Mouse (Mus musculus) liver, adult 2 months (tissue): ENCODE data around the gene Pcsk6. TPM values are rescaled to one million over a fixed set of nuclear protein-coding genes. Genes with fewer than 3 reads are reported as not detected.
A peak's percentile ranks its signal among the peaks of the same experiment; 100 is the strongest.
"Not testable (repeated sequence)": the region's sequence is repeated elsewhere in the genome, so short reads cannot be mapped to it uniquely, and the experiment has no call there.

Experiments
- DNase-seq: peaks from one replicate; pipeline ENCODE4 v3.0.0-alpha.2; 2011; ENCODE audit warnings: low read depth, low spot score; ENCODE audit errors: extremely low read depth
- H3K27ac ChIP-seq: fragments of 200-500 bp; replicated peaks from 2 replicates; pipeline ENCODE4 v1.5.1; 2012; ENCODE audit warnings: low read depth, mild to moderate bottlenecking, control low read depth, inconsistent platforms, low read length; ENCODE audit not compliant: insufficient read depth
- H3K27me3 ChIP-seq: fragments of 200-500 bp; 2 replicates; pipeline ENCODE4 v1.6.1; 2012; ENCODE audit warnings: mild to moderate bottlenecking, moderate library complexity, low read length, inconsistent platforms; ENCODE audit not compliant: control insufficient read depth, insufficient read depth
- H3K36me3 ChIP-seq: fragments of 200-500 bp; 2 replicates; pipeline ENCODE4 v1.6.1; 2012; ENCODE audit warnings: low read length, inconsistent platforms; ENCODE audit not compliant: control insufficient read depth, insufficient read depth
- H3K4me1 ChIP-seq: fragments of 200-500 bp; 2 replicates; pipeline ENCODE4 v1.6.1; 2011; ENCODE audit warnings: low read length; ENCODE audit not compliant: control insufficient read depth, insufficient read depth
- H3K4me3 ChIP-seq: fragments of 200-500 bp; 2 replicates; pipeline ENCODE4 v1.5.1; 2011; ENCODE audit warnings: low read depth, mild to moderate bottlenecking, control low read depth, low read length, moderate library complexity; ENCODE audit not compliant: insufficient read depth
- H3K79me2 ChIP-seq: fragments of 200-500 bp; 2 replicates; pipeline ENCODE4 v1.6.1; 2012; ENCODE audit warnings: inconsistent platforms, mild to moderate bottlenecking, low read length, moderate library complexity; ENCODE audit not compliant: control insufficient read depth, insufficient read depth
- H3K9ac ChIP-seq: fragments of 200-500 bp; 2 replicates; pipeline ENCODE4 v1.6.1; 2012; ENCODE audit warnings: low read depth, mild to moderate bottlenecking, control low read depth, inconsistent platforms, low read length
- CTCF ChIP-seq: fragments of 200-500 bp; IDR thresholded peaks from 2 replicates; pipeline ENCODE4 v1.5.1; 2011; ENCODE audit warnings: low read depth, low read length, control low read depth
- POLR2A ChIP-seq: fragments of 200-500 bp; IDR thresholded peaks from 2 replicates; pipeline ENCODE4 v1.6.1; 2011; ENCODE audit warnings: low read length, control low read depth; ENCODE audit not compliant: insufficient read depth; ENCODE audit errors: extremely low read depth
- WGBS: fragments of 180-500 bp; shearing (Covaris S2); methylation state at CpG from one replicate; pipeline ENCODE4 v1.1.7; 2018; 5-methylcytosine and 5-hydroxymethylcytosine counted together
- polyA plus RNA-seq: library from polyadenylated mRNA; depleted of rRNA; stranded (reverse); fragments of >200 nt; gene quantifications from 2 replicates; pipeline ENCODE4 v1.2.3, GENCODE M21; 2012
- total RNA-seq: library from RNA; depleted of rRNA; stranded (reverse); fragments of >200 nt; gene quantifications from 2 replicates; pipeline ENCODE4 v1.2.3, GENCODE M21; 2014

Gene Pcsk6
- total and polyA plus RNA-seq, 2 experiments, result 43.2 to 50.2 TPM

DNA sequence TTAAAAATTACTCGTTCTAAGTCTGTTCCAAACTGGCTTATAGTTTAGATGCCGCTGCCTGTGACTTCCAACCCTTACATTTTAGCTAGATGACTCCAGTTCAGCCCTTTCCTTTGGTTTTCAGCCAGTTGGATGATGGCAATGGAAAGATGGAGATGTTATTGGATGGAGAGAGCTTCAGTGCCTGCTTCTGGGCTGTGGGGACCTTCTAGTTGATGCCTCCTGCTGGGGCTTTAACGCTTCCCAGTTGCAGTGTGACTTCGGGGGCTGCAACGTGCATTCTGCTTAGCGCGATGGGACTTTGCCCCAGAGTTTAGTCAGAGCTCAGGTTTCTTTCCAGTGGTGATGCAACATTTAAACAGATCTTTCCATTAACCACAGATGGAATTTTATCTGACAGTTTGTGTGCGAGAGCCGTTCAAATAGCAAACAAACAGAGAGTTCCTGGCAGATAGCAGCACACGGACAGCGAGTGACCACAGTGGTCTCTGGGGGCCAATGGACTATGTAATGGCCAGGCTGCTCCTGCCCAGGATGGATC lies 53.3 kb downstream of the Pcsk6 start:
- Histone ChIP-seq H3K27ac (peak overlapping the region; percentile 81), H3K9ac (peak overlapping the region; percentile 52), H3K27me3 (no peaks in the 10 kb centered on the region), H3K36me3 (no peaks in the 10 kb centered on the region), H3K79me2 (peaks cover 14% of the 10 kb centered on the region; the same call in 1 of the 2 replicates), H3K4me3 (no peak overlapping the region), H3K4me1 (peaks cover 31% of the 10 kb centered on the region)
- 12% methylated on average over 11 of the region's 11 CpGs for WGBS
- peak; percentile 98 for DNase-seq
- TF ChIP-seq CTCF (no peak), POLR2A (no peak; the same call in 1 of the 2 replicates)

DNA sequence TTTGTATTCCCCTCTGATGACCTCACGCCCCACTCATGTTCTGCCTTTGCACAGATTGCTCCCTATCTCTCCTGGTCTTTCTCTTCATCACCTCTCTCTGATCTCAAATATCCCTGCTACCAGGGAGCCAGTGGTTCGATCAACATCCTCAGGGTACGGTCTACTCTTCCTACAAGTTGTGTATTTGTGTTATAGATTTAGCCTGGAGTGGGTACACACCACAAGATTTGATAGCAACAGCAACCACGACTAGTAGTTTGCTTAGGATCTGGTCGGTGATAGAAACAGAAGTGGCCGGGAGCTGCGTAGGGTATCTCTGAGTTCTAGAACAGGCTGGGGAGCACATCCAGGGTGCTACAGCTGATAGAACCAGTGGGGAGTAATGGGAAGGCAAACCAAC lies 54.3 kb downstream of the Pcsk6 start:
- H3K36me3 ChIP-seq, result no peaks in the 10 kb centered on the region
- peaks cover 14% of the 10 kb centered on the region; the same call in 1 of the 2 replicates for H3K79me2 ChIP-seq
- no peak overlapping the region for H3K4me3 ChIP-seq
- H3K9ac ChIP-seq, result peak overlapping the region; percentile 48; the same call in 1 of the 2 replicates
- 68% methylated on average over 7 of the region's 7 CpGs for WGBS
- TF ChIP-seq CTCF (no peak), POLR2A (no peak)
- H3K27me3 ChIP-seq, result no peaks in the 10 kb centered on the region
- peaks cover 28% of the 10 kb centered on the region for H3K4me1 ChIP-seq
- DNase-seq, result no peak
- H3K27ac ChIP-seq, result peak overlapping the region; percentile 74

DNA sequence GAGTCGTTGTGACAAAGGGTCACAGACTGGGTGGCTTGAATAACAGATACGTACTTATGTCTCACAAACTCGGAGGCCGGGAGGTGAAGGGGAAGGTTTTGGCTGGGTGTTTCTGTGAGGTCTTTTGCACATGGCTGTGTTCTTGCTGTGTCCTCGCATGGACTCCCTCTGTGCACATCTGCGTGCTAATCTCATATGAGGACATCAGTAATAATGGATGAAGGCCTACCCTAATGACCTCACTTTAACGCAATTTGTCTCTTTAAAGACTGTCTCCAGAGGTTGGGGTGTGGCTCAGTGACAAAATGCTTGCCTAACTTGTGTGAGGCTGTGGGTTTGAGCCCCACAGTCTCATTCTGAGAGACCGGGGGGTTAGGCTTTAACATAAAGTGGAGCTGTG lies 55.0 kb downstream of the Pcsk6 start:
- WGBS, result 89% methylated on average over 8 of the region's 8 CpGs
- Histone ChIP-seq H3K27ac (no peak overlapping the region), H3K9ac (no peak overlapping the region), H3K79me2 (peaks cover 14% of the 10 kb centered on the region; the same call in 1 of the 2 replicates), H3K4me1 (peaks cover 24% of the 10 kb centered on the region), H3K27me3 (no peaks in the 10 kb centered on the region), H3K36me3 (no peaks in the 10 kb centered on the region), H3K4me3 (no peak overlapping the region)
- TF ChIP-seq CTCF, result no peak
- DNase-seq, result no peak

DNA sequence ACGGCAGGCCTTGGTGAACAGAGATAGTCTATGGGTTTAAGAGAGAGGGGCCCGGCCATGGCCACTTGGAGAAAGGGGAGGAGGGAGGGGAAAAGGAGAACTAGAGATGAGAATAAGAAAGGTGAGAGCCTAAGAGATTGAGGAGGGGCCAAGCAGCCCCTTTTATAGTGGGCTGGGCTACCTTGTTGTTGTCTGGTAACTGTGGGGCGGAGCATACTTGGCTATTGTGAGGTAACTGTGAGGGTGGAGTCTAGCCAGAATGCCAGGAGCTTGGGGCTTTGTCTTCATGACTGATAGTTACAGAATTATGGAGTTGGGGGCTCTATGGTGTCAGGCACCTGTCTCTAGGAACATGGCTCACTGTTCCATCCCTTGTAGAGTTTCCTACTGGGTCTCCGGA lies 56.9 kb downstream of the Pcsk6 start:
- no peak for DNase-seq
- H3K4me3 ChIP-seq, result no peak overlapping the region
- no peaks in the 10 kb centered on the region; the same call in 1 of the 2 replicates for H3K36me3 ChIP-seq
- no peaks in the 10 kb centered on the region for H3K27me3 ChIP-seq
- TF ChIP-seq POLR2A, result no peak
- TF ChIP-seq CTCF, result no peak
- H3K79me2 ChIP-seq, result peaks cover 14% of the 10 kb centered on the region; the same call in 1 of the 2 replicates
- H3K27ac ChIP-seq, result no peak overlapping the region
- peaks cover 15% of the 10 kb centered on the region for H3K4me1 ChIP-seq
- H3K9ac ChIP-seq, result no peak overlapping the region
- WGBS, result 96% methylated on average over 4 of the region's 4 CpGs

DNA sequence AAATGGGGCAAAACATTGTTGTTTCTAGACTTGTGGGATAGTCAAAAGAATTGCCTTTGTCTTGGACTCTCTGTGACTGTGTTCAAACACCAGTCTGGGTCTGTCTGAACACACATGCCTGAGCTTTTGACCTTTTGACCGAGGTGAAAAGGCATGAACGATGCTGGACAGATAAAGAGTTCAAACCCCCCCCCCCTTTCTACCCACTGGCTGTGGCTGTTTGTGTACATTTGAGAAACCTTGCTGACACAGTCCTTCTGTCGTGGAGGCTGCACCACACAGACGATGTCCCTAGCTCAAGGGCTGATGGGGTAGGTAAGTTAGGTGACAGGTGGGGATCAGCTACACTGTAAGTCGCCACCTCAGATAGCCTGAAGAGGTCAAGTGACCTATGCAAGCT lies 67.9 kb downstream of the Pcsk6 start:
- Histone ChIP-seq H3K79me2 (no peaks in the 10 kb centered on the region), H3K9ac (no peak overlapping the region), H3K36me3 (peaks cover 17% of the 10 kb centered on the region; the same call in 1 of the 2 replicates), H3K27ac (peak overlapping the region; percentile 26), H3K4me3 (no peak overlapping the region), H3K27me3 (no peaks in the 10 kb centered on the region), H3K4me1 (peaks cover 9% of the 10 kb centered on the region)
- 12% methylated on average over 5 of the region's 5 CpGs for WGBS
- TF ChIP-seq POLR2A, result no peak
- no peak for TF ChIP-seq CTCF
- DNase-seq, result peak; percentile 90

DNA sequence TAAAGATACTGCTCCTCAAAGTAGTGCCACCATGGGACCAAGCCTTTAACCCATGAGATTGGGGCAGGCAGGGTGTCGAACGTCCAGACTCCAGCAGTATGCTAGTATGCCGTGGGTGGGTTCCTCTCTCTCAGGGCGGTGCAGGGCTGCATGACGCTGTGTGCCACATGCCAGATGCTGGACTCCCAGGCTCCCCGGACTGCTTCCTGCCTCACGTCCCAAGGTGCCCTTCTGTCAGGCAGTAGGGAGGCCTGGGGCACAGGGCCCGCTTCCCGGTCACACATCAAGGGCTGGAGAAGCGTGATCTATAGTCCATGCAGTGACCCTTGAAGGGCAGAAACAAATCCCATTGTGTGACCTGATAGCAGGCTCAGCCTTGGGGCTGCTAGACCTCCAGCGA lies 68.9 kb downstream of the Pcsk6 start:
- DNase-seq, result no peak
- Histone ChIP-seq H3K36me3 (peaks cover 17% of the 10 kb centered on the region), H3K27me3 (no peaks in the 10 kb centered on the region), H3K79me2 (no peaks in the 10 kb centered on the region), H3K4me3 (no peak overlapping the region), H3K4me1 (peaks cover 9% of the 10 kb centered on the region), H3K9ac (no peak overlapping the region), H3K27ac (no peak overlapping the region)
- 90% methylated on average over 11 of the region's 11 CpGs for WGBS
- TF ChIP-seq CTCF (no peak), POLR2A (no peak)

DNA sequence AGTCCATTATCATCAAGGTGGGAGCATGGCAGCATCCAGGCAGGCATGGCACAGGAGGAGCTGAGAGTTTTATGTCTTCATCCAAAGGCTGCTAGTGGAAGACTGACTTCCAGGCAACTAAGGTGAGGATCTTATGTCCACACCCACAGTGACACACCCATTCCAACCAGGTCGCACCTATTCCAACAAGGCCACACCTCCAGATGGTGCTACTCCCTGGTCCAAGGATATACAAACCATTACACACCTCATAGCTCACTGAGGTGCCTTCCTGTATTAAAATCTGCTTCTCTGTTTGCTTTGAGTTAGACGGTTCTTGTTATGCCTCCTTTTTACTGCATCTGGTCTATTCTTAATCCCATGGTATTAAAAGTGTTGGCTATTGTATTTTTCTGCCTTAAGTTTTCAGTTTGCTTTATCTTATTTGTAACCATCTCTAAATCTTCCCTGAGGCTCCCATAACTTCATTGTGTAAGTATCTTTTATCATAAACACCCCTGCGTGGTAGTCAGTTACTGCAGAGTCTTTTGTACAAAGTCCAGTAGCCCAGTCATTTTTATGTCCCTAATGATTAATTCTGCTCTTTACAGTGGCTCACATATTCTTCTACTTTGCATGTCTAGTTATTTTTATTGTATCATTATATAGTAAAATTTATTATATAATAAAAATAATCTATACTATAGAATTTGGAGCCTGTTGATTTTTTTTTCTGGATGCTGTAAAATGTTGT lies 72.9 kb downstream of the Pcsk6 start:
- not testable (repeated sequence) for H3K4me1 ChIP-seq, DNase-seq, H3K27me3 ChIP-seq, H3K9ac ChIP-seq, H3K4me3 ChIP-seq, H3K27ac ChIP-seq, H3K79me2 ChIP-seq
- WGBS, result 68% methylated on average over 3 of the region's 3 CpGs
- H3K36me3 ChIP-seq, result peaks cover 15% of the 10 kb centered on the region
